Mouse (Mus musculus) limb, embryonic 12.5 days (tissue): Measurements from ENCODE around the gene Cldn5. TPM values are rescaled to one million over a fixed set of nuclear protein-coding genes. Genes with fewer than 3 reads are reported as not detected.

Source experiments
- ATAC-seq: fragments of 200-750 bp; cut with Nextera tagmentation; 2 replicates; pipeline ENCODE4 v1.8.0; 2017; ENCODE audit warnings: low read depth, moderate TSS enrichment; ENCODE audit not compliant: insufficient number of reproducible peaks, insufficient read depth, low FRiP score, low TSS enrichment
- H3K27ac ChIP-seq: fragments of 300-500 bp; sonication (generic); 2 replicates; pipeline ENCODE4 v1.5.1; 2016; ENCODE audit warnings: mild to moderate bottlenecking, moderate library complexity
- H3K27me3 ChIP-seq: fragments of 300-500 bp; sonication (generic); 2 replicates; pipeline ENCODE4 v1.6.1; 2016; ENCODE audit warnings: mild to moderate bottlenecking, moderate library complexity
- H3K36me3 ChIP-seq: fragments of 300-500 bp; sonication (generic); 2 replicates; pipeline ENCODE4 v1.6.1; 2016; ENCODE audit warnings: mild to moderate bottlenecking, moderate library complexity
- H3K4me1 ChIP-seq: fragments of 300-500 bp; sonication (generic); replicated peaks from 2 replicates; pipeline ENCODE4 v1.6.1; 2016
- H3K4me2 ChIP-seq: fragments of 300-500 bp; sonication (generic); 2 replicates; pipeline ENCODE4 v1.6.1; 2016; ENCODE audit warnings: mild to moderate bottlenecking, moderate library complexity
- H3K4me3 ChIP-seq: fragments of 300-500 bp; sonication (generic); replicated peaks from 2 replicates; pipeline ENCODE4 v1.5.1; 2016; ENCODE audit warnings: mild to moderate bottlenecking
- H3K9ac ChIP-seq: fragments of 300-500 bp; sonication (generic); replicated peaks from 2 replicates; pipeline ENCODE4 v1.6.1; 2016; ENCODE audit warnings: mild to moderate bottlenecking, moderate library complexity
- H3K9me3 ChIP-seq: fragments of 300-500 bp; sonication (generic); 2 replicates; pipeline ENCODE4 v1.6.1; 2016; ENCODE audit warnings: mild to moderate bottlenecking, moderate library complexity
- WGBS: fragments of 180-500 bp; shearing (Covaris S2); methylation state at CpG from one replicate; pipeline ENCODE4 v1.1.7; 2016; 5-methylcytosine and 5-hydroxymethylcytosine counted together
- polyA plus RNA-seq: library from polyadenylated mRNA; unstranded; fragments of >200 nt; fragmentation: Nextera tagmentation; extraction: Ambion mirVana; gene quantifications from 2 replicates; pipeline ENCODE4 v1.2.1, GENCODE M21; 2016

Gene Cldn5
- polyA plus RNA-seq, 1 experiment from 2014 or later, result 19.4 TPM

DNA sequence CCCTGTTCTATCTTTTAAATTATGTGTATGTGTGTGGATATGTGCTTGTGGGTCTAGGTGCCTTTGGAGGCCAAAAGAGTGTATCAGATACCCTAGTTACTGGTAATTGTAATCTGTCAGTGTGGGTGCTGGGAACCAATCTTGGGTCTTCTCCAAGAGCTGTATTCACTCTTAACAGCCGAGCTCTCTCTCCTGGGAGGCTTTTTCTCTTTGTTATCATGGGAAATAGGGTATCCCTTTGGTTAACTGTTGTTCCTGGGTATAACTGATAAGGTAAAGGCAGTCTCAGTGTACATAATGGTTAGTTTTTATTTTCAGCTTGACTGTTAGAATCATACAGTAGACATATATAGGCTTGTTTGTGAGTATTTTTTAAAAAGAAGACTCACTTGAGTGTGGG is 45.7 kb downstream of the Cldn5 start:
- Histone ChIP-seq H3K27me3 (no peaks in the 10 kb centered on the region), H3K4me2 (no peak overlapping the region), H3K9me3 (no peaks in the 10 kb centered on the region), H3K27ac (no peak overlapping the region), H3K36me3 (peaks cover 100% of the 10 kb centered on the region), H3K4me1 (no peaks in the 10 kb centered on the region), H3K4me3 (no peak overlapping the region), H3K9ac (no peak overlapping the region)
- 89% methylated on average over 1 of the region's 1 CpGs for WGBS
- no peak for ATAC-seq

DNA sequence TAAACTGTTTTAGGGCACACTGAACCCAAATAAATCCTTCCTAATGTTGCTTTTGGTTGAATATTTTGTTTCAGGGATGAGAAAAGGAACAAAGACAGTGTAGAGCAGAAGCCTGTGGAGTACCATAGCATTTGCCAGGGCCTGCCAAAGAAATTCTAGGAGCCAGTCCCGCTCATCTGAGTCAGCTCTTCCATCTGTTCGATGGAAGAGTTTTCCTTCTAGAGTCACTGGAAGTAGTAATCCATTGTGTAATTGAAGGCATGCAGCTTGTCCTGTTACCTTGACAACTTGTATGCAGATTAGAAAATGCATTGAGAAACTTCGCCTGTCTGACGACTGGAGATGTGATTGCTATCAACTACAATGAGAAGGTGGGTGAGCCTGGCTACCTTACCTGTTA is 46.3 kb downstream of the Cldn5 start:
- no peak overlapping the region for H3K27ac ChIP-seq
- H3K4me2 ChIP-seq, result no peak overlapping the region
- WGBS, result 81% methylated on average over 4 of the region's 4 CpGs
- H3K9ac ChIP-seq, result no peak overlapping the region
- no peaks in the 10 kb centered on the region for H3K9me3 ChIP-seq
- no peak overlapping the region for H3K4me3 ChIP-seq
- no peaks in the 10 kb centered on the region for H3K27me3 ChIP-seq
- peaks cover 100% of the 10 kb centered on the region for H3K36me3 ChIP-seq
- no peak for ATAC-seq
- H3K4me1 ChIP-seq, result no peaks in the 10 kb centered on the region

Other genes with a start within 250 kb of the Cldn5 start
- gene Tbx1, start 186.2 kb upstream of the Cldn5 start, polyA plus RNA-seq, result 9.4 and 11.2 TPM in 2 replicates
- gene Gp1bb, start 154.4 kb upstream of the Cldn5 start, polyA plus RNA-seq, result 3.9 and 4.3 TPM in 2 replicates
- gene Gm49601, start 150.4 kb upstream of the Cldn5 start, polyA plus RNA-seq, result 5.2 and 6.8 TPM in 2 replicates
- 31.7 and 34.2 TPM in 2 replicates for gene Sept5, start 146.9 kb upstream of the Cldn5 start, polyA plus RNA-seq
- gene Ufd1, start 34.9 kb downstream of the Cldn5 start, polyA plus RNA-seq, result 118 and 120 TPM in 2 replicates
- gene Cdc45, start 35.1 kb downstream of the Cldn5 start, polyA plus RNA-seq, result 63.9 and 64.2 TPM in 2 replicates
- 37.3 and 38.9 TPM in 2 replicates for gene 2510002D24Rik, start 59.7 kb downstream of the Cldn5 start, polyA plus RNA-seq
- not detected in 2 replicates for gene Gm28539, start 59.7 kb downstream of the Cldn5 start, polyA plus RNA-seq
- gene Mrpl40, start 100.0 kb downstream of the Cldn5 start, polyA plus RNA-seq, result 105 and 106 TPM in 2 replicates
- 24.0 and 24.6 TPM in 2 replicates for gene Hira, start 100.2 kb downstream of the Cldn5 start, polyA plus RNA-seq